Mouse (Mus musculus): ENCODE measurements at regions not wholly inside any gene's neighbourhood (a gene's known extent, or its start where the extent isn't known, plus 50 kb on each side); places are given as distances from the start of the nearest gene placed in this dataset.

DNA sequence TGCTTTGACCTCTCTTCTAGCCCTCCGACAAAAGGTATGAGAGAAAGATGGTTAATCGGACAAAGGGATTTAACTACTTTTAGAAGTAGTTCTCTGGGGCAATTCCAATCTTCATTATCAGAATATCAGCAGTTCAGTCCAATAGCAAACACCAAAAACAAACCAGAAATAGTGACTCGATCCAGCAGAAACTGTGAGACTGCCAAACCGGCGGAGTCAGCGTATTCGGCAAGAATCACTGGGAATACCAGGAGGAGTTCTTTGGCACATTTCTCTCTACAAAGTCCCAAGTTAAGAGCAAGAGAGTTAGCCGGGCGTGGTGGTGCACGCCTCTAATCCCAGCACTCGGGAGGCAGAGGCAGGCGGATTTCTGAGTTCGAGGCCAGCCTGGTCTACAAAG, 164.5 kb downstream of the Lnpk start:
- no peaks in the 10 kb centered on the region for H3K36me3 ChIP-seq
- H3K9me3 ChIP-seq (replicated peaks): no peaks in the 10 kb centered on the region
- no peak overlapping the region for H3K27ac ChIP-seq
- ATAC-seq (replicated peaks; ENCODE audit: insufficient number of reproducible peaks, insufficient read depth, low FRiP score, low read depth): no peak
- no peak overlapping the region for H3K9ac ChIP-seq
- no peak overlapping the region for H3K4me2 ChIP-seq
- peaks cover 4% of the 10 kb centered on the region; the same call in 1 of the 2 replicates for H3K4me1 ChIP-seq (replicated peaks)
- H3K27me3 ChIP-seq: no peaks in the 10 kb centered on the region
- whole genome bisulfite sequencing: 90% methylated on average over 13 of the region's 13 CpGs
- H3K4me3 ChIP-seq: no peak overlapping the region

- Histone ChIP-seq H3K9ac (no peak overlapping the region), H3K27me3 (no peaks in the 10 kb centered on the region), H3K27ac (no peak overlapping the region), H3K36me3 (no peaks in the 10 kb centered on the region), H3K4me3 (no peak overlapping the region), H3K9me3 (replicated peaks) (no peaks in the 10 kb centered on the region), H3K4me1 (replicated peaks) (peaks cover 4% of the 10 kb centered on the region; the same call in 1 of the 2 replicates), H3K4me2 (no peak overlapping the region)
- WGBS: 68% methylated on average over 4 of the region's 4 CpGs
- no peak for ATAC-seq (replicated peaks; ENCODE audit: insufficient number of reproducible peaks, insufficient read depth, low FRiP score, low read depth)
These were observed 169.3 kb downstream of the Lnpk start for GRCm38 (mm10) chr2:74409856-74410404.

DNA sequence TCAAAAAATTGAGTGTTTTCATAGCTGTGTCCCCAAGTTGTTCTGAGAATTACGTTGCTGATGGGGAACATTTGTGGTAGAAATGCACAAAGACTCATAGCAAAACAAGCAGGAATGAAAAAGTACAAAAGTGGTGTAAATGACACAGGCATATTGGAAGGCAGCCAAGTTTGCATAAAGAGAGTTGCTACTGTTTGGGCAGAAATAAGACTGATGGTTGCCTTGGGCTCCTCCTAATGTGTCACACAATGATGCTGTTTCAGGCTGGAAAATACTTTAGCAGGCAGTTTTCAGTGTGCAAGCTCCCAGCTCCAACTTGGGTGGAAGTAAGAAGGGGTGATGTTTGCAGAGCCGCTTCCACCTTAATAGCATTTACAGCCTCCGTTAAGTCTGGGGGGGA, 174.7 kb downstream of the Lnpk start:
- ATAC-seq (replicated peaks; ENCODE audit: insufficient number of reproducible peaks, insufficient read depth, low FRiP score, low read depth): no peak
- H3K36me3 ChIP-seq: no peaks in the 10 kb centered on the region
- 65% methylated on average over 3 of the region's 3 CpGs for WGBS
- H3K27ac ChIP-seq: no peak overlapping the region
- no peaks in the 10 kb centered on the region for H3K4me1 ChIP-seq (replicated peaks)
- H3K27me3 ChIP-seq: no peaks in the 10 kb centered on the region
- H3K4me2 ChIP-seq: no peak overlapping the region
- H3K9me3 ChIP-seq (replicated peaks): no peaks in the 10 kb centered on the region
- H3K9ac ChIP-seq: no peak overlapping the region
- H3K4me3 ChIP-seq: no peak overlapping the region

DNA sequence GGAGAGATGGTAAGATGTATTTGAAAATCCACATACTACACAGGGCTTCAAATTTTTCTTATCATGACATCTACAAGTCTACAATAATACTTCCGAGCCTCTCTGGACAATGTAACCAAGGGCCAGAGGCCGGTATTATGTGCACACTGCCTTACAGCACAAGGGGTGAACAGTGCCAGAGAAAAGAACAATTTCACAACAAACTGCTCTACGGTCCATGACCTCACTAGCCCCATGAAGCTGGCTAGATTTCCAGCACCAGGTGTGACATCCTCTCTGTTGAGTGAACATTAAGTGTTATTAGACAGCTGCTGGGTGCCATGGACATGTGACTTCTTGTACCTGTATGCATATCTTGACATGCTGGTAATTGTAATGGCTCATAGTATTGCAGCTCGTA, 188.2 kb downstream of the Lnpk start:
- Histone ChIP-seq H3K27me3 (no peaks in the 10 kb centered on the region), H3K4me2 (no peak overlapping the region), H3K9me3 (replicated peaks) (no peaks in the 10 kb centered on the region), H3K27ac (no peak overlapping the region), H3K36me3 (no peaks in the 10 kb centered on the region), H3K9ac (no peak overlapping the region), H3K4me3 (no peak overlapping the region), H3K4me1 (replicated peaks) (peaks cover 3% of the 10 kb centered on the region; the same call in 1 of the 2 replicates)
- ATAC-seq (replicated peaks; ENCODE audit: insufficient number of reproducible peaks, insufficient read depth, low FRiP score, low read depth): no peak
- WGBS: 81% methylated on average over 4 of the region's 4 CpGs

DNA sequence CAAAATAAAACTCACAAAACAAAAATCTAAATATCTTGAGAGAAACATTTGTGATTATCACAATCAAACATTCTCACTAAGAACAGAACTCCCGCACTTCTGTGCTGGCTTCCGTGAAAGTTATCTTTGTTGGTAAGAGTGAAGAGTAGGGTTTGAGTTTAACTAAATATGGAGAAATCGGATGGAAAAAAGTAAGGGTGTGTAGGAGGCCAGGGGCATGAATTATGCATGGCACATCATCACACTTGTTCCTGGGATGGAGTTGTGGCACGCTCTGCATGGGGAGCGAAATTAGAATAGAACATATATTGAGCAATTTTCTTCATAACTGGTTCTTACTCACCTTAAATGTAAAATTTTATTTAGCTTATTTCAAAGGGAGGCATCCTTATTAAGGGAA, 191.2 kb downstream of the Lnpk start:
- ATAC-seq (replicated peaks; ENCODE audit: insufficient number of reproducible peaks, insufficient read depth, low FRiP score, low read depth): no peak
- Histone ChIP-seq H3K4me1 (replicated peaks) (peaks cover 3% of the 10 kb centered on the region; the same call in 1 of the 2 replicates), H3K27ac (no peak overlapping the region), H3K27me3 (no peaks in the 10 kb centered on the region), H3K9ac (no peak overlapping the region), H3K4me2 (no peak overlapping the region), H3K4me3 (no peak overlapping the region), H3K36me3 (no peaks in the 10 kb centered on the region), H3K9me3 (replicated peaks) (no peaks in the 10 kb centered on the region)
- 84% methylated on average over 5 of the region's 5 CpGs for WGBS

- ATAC-seq (replicated peaks; ENCODE audit: insufficient number of reproducible peaks, insufficient read depth, low FRiP score, low read depth): no peak
- H3K4me3 ChIP-seq: no peak overlapping the region
- no peak overlapping the region for H3K27ac ChIP-seq
- H3K27me3 ChIP-seq: no peaks in the 10 kb centered on the region
- H3K9ac ChIP-seq: no peak overlapping the region
- 85% methylated on average over 1 of the region's 1 CpGs for WGBS
- H3K4me2 ChIP-seq: no peak overlapping the region
- no peaks in the 10 kb centered on the region for H3K36me3 ChIP-seq
- peaks cover 3% of the 10 kb centered on the region; the same call in 1 of the 2 replicates for H3K4me1 ChIP-seq (replicated peaks)
- no peaks in the 10 kb centered on the region for H3K9me3 ChIP-seq (replicated peaks)
These were observed 194.3 kb downstream of the Lnpk start for GRCm38 (mm10) chr2:74384918-74385317.

DNA sequence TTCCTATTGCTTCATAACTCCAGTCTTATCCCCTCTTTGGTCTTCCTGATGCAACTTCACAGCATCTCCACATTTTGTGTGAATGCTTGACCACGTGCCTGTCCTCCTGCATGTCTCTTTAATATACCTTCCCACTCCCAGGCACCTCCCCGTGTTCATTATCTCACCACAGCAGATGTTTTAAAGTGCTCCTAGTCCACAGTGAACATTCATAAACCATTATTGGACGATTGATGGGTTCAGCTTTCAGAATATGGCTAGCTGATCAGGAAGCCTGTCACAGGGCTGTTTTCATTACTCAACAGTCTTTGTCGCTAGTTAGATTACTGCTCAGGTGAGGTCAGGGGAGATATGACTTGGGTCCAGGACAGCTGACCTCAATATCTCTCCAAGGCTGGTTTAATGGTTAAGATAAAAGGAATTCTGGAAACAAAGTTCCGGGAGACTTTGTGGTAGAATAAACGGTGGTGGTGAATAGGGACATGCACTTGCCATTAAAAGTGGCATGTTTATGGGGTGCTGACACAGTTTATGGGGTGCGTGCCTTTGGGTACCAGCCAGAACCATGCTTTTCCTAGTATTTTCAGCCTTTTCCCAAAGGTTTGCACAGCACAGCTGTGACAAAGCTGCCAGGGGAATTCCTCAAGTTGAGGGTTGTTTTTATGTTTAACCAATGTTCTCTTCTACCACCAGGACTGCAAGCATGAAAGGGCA, 198.5 kb downstream of the Lnpk start:
- ATAC-seq (replicated peaks; ENCODE audit: insufficient number of reproducible peaks, insufficient read depth, low FRiP score, low read depth): no peak

GRCm38 (mm10) chr2:74378709-74379108, 200.5 kb downstream of the Lnpk start:
- H3K27ac ChIP-seq: no peak overlapping the region
- WGBS: 92% methylated on average over 3 of the region's 3 CpGs
- H3K27me3 ChIP-seq: no peaks in the 10 kb centered on the region
- no peak overlapping the region for H3K4me2 ChIP-seq
- no peak overlapping the region for H3K9ac ChIP-seq
- H3K4me3 ChIP-seq: no peak overlapping the region
- no peaks in the 10 kb centered on the region for H3K36me3 ChIP-seq
- ATAC-seq (replicated peaks; ENCODE audit: insufficient number of reproducible peaks, insufficient read depth, low FRiP score, low read depth): no peak
- no peaks in the 10 kb centered on the region for H3K9me3 ChIP-seq (replicated peaks)
- H3K4me1 ChIP-seq (replicated peaks): no peaks in the 10 kb centered on the region

More for the DNA sequence above, 198.5 kb downstream of the Lnpk start:
- Histone ChIP-seq H3K9me3 (replicated peaks) (no peaks in the 10 kb centered on the region), H3K27ac (no peak overlapping the region), H3K9ac (no peak overlapping the region), H3K4me1 (replicated peaks) (no peaks in the 10 kb centered on the region), H3K4me3 (no peak overlapping the region), H3K36me3 (no peaks in the 10 kb centered on the region), H3K4me2 (no peak overlapping the region), H3K27me3 (no peaks in the 10 kb centered on the region)
- 69% methylated on average over 7 of the region's 7 CpGs for WGBS

- 82% methylated on average over 1 of the region's 1 CpGs for WGBS
- Histone ChIP-seq H3K27me3 (no peaks in the 10 kb centered on the region), H3K27ac (no peak overlapping the region), H3K4me2 (no peak overlapping the region), H3K36me3 (no peaks in the 10 kb centered on the region), H3K4me1 (replicated peaks) (no peaks in the 10 kb centered on the region), H3K9me3 (replicated peaks) (no peaks in the 10 kb centered on the region), H3K4me3 (no peak overlapping the region), H3K9ac (no peak overlapping the region)
- no peak for ATAC-seq (replicated peaks; ENCODE audit: insufficient number of reproducible peaks, insufficient read depth, low FRiP score, low read depth)
These were observed 205.3 kb downstream of the Lnpk start for GRCm38 (mm10) chr2:74373938-74374337.

DNA sequence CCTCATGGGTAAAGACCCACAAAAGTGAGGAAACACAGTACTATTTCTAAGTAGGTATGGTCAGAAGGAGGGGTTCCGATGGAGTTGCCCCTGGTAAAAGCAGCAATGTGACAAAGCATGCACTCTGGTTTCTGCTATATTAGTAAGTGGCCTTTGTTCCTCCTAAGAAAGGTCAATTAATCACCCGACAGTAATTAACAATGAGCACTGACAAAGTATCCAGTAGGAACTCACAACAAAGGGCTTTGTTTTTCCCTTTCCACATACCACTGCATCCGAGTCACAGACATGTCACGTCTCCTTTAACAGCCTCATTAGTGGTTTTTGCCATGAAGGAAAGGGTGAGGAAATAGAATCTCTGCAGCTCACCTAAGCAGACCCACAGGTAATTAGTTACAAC, 206.2 kb downstream of the Lnpk start:
- no peak overlapping the region for H3K27ac ChIP-seq
- ATAC-seq (replicated peaks; ENCODE audit: insufficient number of reproducible peaks, insufficient read depth, low FRiP score, low read depth): no peak
- no peaks in the 10 kb centered on the region for H3K27me3 ChIP-seq
- H3K9ac ChIP-seq: no peak overlapping the region
- no peak overlapping the region for H3K4me3 ChIP-seq
- no peaks in the 10 kb centered on the region for H3K4me1 ChIP-seq (replicated peaks)
- H3K4me2 ChIP-seq: no peak overlapping the region
- 70% methylated on average over 4 of the region's 4 CpGs for WGBS
- H3K36me3 ChIP-seq: no peaks in the 10 kb centered on the region
- no peaks in the 10 kb centered on the region for H3K9me3 ChIP-seq (replicated peaks)

- Histone ChIP-seq H3K9ac (no peak overlapping the region), H3K4me3 (no peak overlapping the region), H3K36me3 (no peaks in the 10 kb centered on the region), H3K4me1 (replicated peaks) (no peaks in the 10 kb centered on the region), H3K4me2 (no peak overlapping the region), H3K27ac (no peak overlapping the region), H3K9me3 (replicated peaks) (no peaks in the 10 kb centered on the region), H3K27me3 (no peaks in the 10 kb centered on the region)
- ATAC-seq (replicated peaks; ENCODE audit: insufficient number of reproducible peaks, insufficient read depth, low FRiP score, low read depth): no peak
- WGBS: 83% methylated on average over 2 of the region's 2 CpGs
These were observed 216.0 kb downstream of the Lnpk start for GRCm38 (mm10) chr2:74363255-74363654.

DNA sequence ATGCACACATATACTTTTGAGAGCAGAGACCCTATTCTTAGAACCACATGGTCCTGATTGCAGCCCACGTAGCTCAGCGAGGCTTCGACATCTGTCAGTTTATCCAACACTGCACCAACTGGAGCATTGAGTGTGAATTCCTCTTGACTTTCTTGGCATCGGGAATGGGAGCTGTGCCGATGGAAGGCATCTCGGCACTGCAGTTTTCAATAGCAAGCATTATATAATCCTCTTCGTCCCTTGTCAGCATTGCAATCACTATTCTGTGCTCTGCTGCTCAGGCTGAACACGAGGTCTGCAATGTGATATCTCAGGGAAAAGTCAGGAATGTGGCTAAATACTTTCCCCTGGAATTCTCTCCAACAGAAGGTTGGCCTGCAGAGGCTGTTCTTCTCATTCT, 224.6 kb downstream of the Lnpk start:
- ATAC-seq (replicated peaks; ENCODE audit: insufficient number of reproducible peaks, insufficient read depth, low FRiP score, low read depth): no peak

More for the DNA sequence above, 224.6 kb downstream of the Lnpk start:
- 41% methylated on average over 8 of the region's 8 CpGs for WGBS
- Histone ChIP-seq H3K4me1 (replicated peaks) (no peaks in the 10 kb centered on the region; the same call in 1 of the 2 replicates), H3K9ac (no peak overlapping the region), H3K27me3 (no peaks in the 10 kb centered on the region), H3K9me3 (replicated peaks) (no peaks in the 10 kb centered on the region), H3K4me2 (no peak overlapping the region), H3K36me3 (no peaks in the 10 kb centered on the region), H3K4me3 (no peak overlapping the region), H3K27ac (no peak overlapping the region)
